Mouse (Mus musculus) olfactory bulb, adult 2 months (tissue): Measurements from ENCODE around the gene Olfr1184. TPM values are rescaled to one million over a fixed set of nuclear protein-coding genes. Genes with fewer than 3 reads are reported as not detected.
"Not testable (repeated sequence)": the region's sequence is repeated elsewhere in the genome, so short reads cannot be mapped to it uniquely, and the experiment has no call there.

Source experiments
- H3K27ac ChIP-seq: fragments of 200-500 bp; 2 replicates; pipeline ENCODE4 v1.5.1; 2012; ENCODE audit warnings: low read depth, low read length; ENCODE audit not compliant: insufficient read depth
- H3K4me1 ChIP-seq: fragments of 200-500 bp; 2 replicates; pipeline ENCODE4 v1.6.1; 2012; ENCODE audit warnings: low read length; ENCODE audit not compliant: control insufficient read depth, insufficient read depth
- H3K4me3 ChIP-seq: fragments of 200-500 bp; 2 replicates; pipeline ENCODE4 v1.5.1; 2012; ENCODE audit warnings: mild to moderate bottlenecking, low read depth, low read length, moderate library complexity; ENCODE audit not compliant: insufficient read depth
- CTCF ChIP-seq: fragments of 200-500 bp; IDR thresholded peaks from 2 replicates; pipeline ENCODE4 v1.5.1; 2012; ENCODE audit warnings: low read depth, mild to moderate bottlenecking, low read length, moderate library complexity; ENCODE audit not compliant: insufficient read depth
- POLR2A ChIP-seq: fragments of 200-500 bp; IDR thresholded peaks from 2 replicates; pipeline ENCODE4 v1.6.1; 2012; ENCODE audit warnings: mild to moderate bottlenecking, low read depth, low read length, moderate library complexity; ENCODE audit not compliant: insufficient read depth
- WGBS: fragments of 180-500 bp; shearing (Covaris S2); methylation state at CpG from one replicate; pipeline ENCODE4 v1.1.7; 2018; 5-methylcytosine and 5-hydroxymethylcytosine counted together
- polyA plus RNA-seq: library from polyadenylated mRNA; stranded (reverse); fragments of >200 nt; gene quantifications from 2 replicates; pipeline ENCODE4 v1.2.4, GENCODE M21; 2012; ENCODE audit warnings: low replicate concordance; ENCODE audit not compliant: missing spikeins, insufficient read depth, insufficient read length

The Olfr1184 gene
- not detected in 2 replicates for polyA plus RNA-seq

- no peak within 1 kb of the TSS for H3K4me3 ChIP-seq
- WGBS, result 91% methylated on average over 2 of the region's 2 CpGs
- no peak within 1 kb of the TSS for H3K27ac ChIP-seq
- no peak for TF ChIP-seq CTCF
- TF ChIP-seq POLR2A, result no peak
- no peaks in the 10 kb centered on the region for H3K4me1 ChIP-seq
Measured at GRCm38 (mm10) chr2:88483298-88483697, at the start of gene Olfr1184. Gene Olfr1184, plus strand, starts transcription at chr2:88483598.

GRCm38 (mm10) chr2:88449031-88449430 lies 34.4 kb upstream of the Olfr1184 start, which contains the start of gene Gm13757:
Gene Gm13757, minus strand, starts transcription at chr2:88449131.
- WGBS, result 93% methylated on average over 1 of the region's 1 CpGs
- TF ChIP-seq POLR2A (no peak), CTCF (no peak)
- no peaks in the 10 kb centered on the region for H3K4me1 ChIP-seq
- no peak within 1 kb of the TSS for H3K27ac ChIP-seq
- no peak within 1 kb of the TSS for H3K4me3 ChIP-seq

GRCm38 (mm10) chr2:88454567-88454966 lies 28.8 kb upstream of the Olfr1184 start, which contains the start of gene Olfr1183:
Gene Olfr1183, plus strand, starts transcription at chr2:88454867.
- not testable (repeated sequence) for H3K27ac ChIP-seq, H3K4me1 ChIP-seq, H3K4me3 ChIP-seq
- WGBS, result 54% methylated on average over 1 of the region's 1 CpGs

- WGBS, result 65% methylated on average over 2 of the region's 2 CpGs
- no peak for TF ChIP-seq CTCF
- TF ChIP-seq POLR2A, result no peak
- no peaks in the 10 kb centered on the region for H3K4me1 ChIP-seq
Measured at GRCm38 (mm10) chr2:88493020-88493419, 9.6 kb downstream of the Olfr1184 start, which contains the start of gene Olfr1185-ps1. Gene Olfr1185-ps1, plus strand, starts transcription at chr2:88493320.

DNA sequence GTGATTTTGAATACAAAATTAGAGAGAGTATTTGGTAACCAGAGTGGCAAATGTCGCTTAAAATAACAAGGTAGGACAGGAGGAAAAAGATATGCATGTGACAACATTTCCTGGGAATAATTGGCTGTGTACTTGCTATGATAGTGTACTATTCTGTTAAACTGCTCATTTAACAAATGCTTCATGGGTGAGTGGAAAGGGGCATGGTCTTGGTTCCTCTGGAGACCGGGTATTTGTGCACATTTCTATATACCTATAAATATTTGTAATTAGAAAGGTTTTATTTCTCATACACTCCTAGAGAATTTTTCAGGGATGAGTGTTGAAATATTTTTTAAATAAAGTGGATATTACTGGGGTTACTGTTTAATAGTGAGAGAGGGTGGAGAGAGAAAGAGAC lies 34.9 kb downstream of the Olfr1184 start, which contains the start of gene Olfr1186:
TSS of gene Olfr1186 (plus strand) at position 301 of the 400 bp plus-strand sequence.
- Histone ChIP-seq H3K4me1 (no peaks in the 10 kb centered on the region), H3K27ac (no peak within 1 kb of the TSS), H3K4me3 (no peak within 1 kb of the TSS)
- TF ChIP-seq CTCF, result no peak
- no peak for TF ChIP-seq POLR2A
- 81% methylated on average over 2 of the region's 2 CpGs for WGBS

More at GRCm38 (mm10) chr2:88493020-88493419, 9.6 kb downstream of the Olfr1184 start, which contains the start of gene Olfr1185-ps1:
- Histone ChIP-seq H3K4me3 (no peak within 1 kb of the TSS), H3K27ac (no peak within 1 kb of the TSS)

DNA sequence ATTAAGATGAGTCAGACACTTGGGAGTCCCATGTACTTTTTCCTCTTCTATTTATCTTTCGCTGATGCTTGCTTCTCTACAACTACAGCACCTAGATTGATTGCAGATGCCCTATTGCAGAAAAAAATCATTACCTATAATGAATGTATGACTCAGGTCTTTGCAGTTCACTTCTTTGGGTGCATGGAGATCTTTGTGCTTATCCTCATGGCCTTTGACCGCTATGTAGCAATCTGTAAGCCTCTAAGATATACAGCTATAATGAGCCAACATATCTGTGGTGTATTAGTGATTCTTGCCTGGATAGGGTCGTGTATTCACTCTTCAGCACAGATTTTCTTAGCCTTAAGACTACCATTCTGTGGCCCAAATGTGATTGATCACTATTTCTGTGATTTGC lies 42.3 kb downstream of the Olfr1184 start:
- Histone ChIP-seq H3K4me3 (no peak overlapping the region), H3K4me1 (no peaks in the 10 kb centered on the region), H3K27ac (no peak overlapping the region)
- TF ChIP-seq POLR2A (no peak), CTCF (no peak)
- WGBS, result 73% methylated on average over 3 of the region's 3 CpGs

Other genes with a start within 250 kb of the Olfr1184 start
- gene Olfr1173, start 203.7 kb upstream of the Olfr1184 start, polyA plus RNA-seq, result not detected in 2 replicates
- not detected in 2 replicates for gene Olfr1174-ps, start 168.5 kb upstream of the Olfr1184 start, polyA plus RNA-seq
- gene Olfr1175-ps, start 156.4 kb upstream of the Olfr1184 start, polyA plus RNA-seq, result not detected in 2 replicates
- not detected in 2 replicates for gene Olfr1176, start 146.9 kb upstream of the Olfr1184 start, polyA plus RNA-seq
- not detected in 2 replicates for gene Olfr1177-ps, start 137.1 kb upstream of the Olfr1184 start, polyA plus RNA-seq
- gene Olfr1178, start 96.5 kb upstream of the Olfr1184 start, polyA plus RNA-seq, result not detected in 2 replicates
- gene Olfr1179, start 77.1 kb upstream of the Olfr1184 start, polyA plus RNA-seq, result not detected in 2 replicates
- not detected in 2 replicates for gene Olfr1180, start 64.4 kb upstream of the Olfr1184 start, polyA plus RNA-seq
- not detected in 2 replicates for gene Olfr1181, start 57.4 kb upstream of the Olfr1184 start, polyA plus RNA-seq
- not detected in 2 replicates for gene Gm13757, start 34.5 kb upstream of the Olfr1184 start, polyA plus RNA-seq
- not detected in 2 replicates for gene Olfr1183, start 28.7 kb upstream of the Olfr1184 start, polyA plus RNA-seq
- not detected in 2 replicates for gene Olfr1185-ps1, start 9.7 kb downstream of the Olfr1184 start, polyA plus RNA-seq
- not detected in 2 replicates for gene Olfr1186, start 35.0 kb downstream of the Olfr1184 start, polyA plus RNA-seq
- gene Olfr1188, start 73.3 kb downstream of the Olfr1184 start, polyA plus RNA-seq, result not detected in 2 replicates
- gene Olfr1189, start 102.9 kb downstream of the Olfr1184 start, polyA plus RNA-seq, result not detected in 2 replicates
- gene Olfr1191-ps1, start 156.9 kb downstream of the Olfr1184 start, polyA plus RNA-seq, result not detected in 2 replicates
- gene Olfr1192-ps1, start 164.9 kb downstream of the Olfr1184 start, polyA plus RNA-seq, result 63.7 TPM in 1 of 2 replicates, not detected in the other
- gene Olfr1193, start 192.0 kb downstream of the Olfr1184 start, polyA plus RNA-seq, result not detected in 2 replicates
- not detected in 2 replicates for gene Olfr1195, start 205.6 kb downstream of the Olfr1184 start, polyA plus RNA-seq
- not detected in 2 replicates for gene Olfr1196, start 221.0 kb downstream of the Olfr1184 start, polyA plus RNA-seq
- gene Olfr1197, start 248.8 kb downstream of the Olfr1184 start, polyA plus RNA-seq, result not detected in 2 replicates